Mouse (Mus musculus) megakaryocyte, embryonic 14.5 days (primary cell): ENCODE results near the gene Gmds.

Source experiments
- FLI1 ChIP-seq: IDR thresholded peaks from 2 replicates; pipeline ENCODE4 v1.6.1; 2012; ENCODE audit warnings: low read length, inconsistent platforms, mixed read lengths
- GATA1 ChIP-seq: IDR thresholded peaks from 3 replicates; pipeline ENCODE4 v1.6.1; 2012; ENCODE audit warnings: mixed read lengths, low read length, inconsistent platforms, borderline replicate concordance

GRCm38 (mm10) chr13:31860200-31860599 lies 478.3 kb downstream of the Gmds start:
- TF ChIP-seq GATA1, result no peak
- TF ChIP-seq FLI1, result no peak
